Mouse (Mus musculus): ENCODE measurements around the gene Aff3. TPM values are rescaled to one million over a fixed set of nuclear protein-coding genes. Genes with fewer than 3 reads are reported as not detected.

The Aff3 gene
- polyA plus RNA-seq, 1 experiment: 2.2 TPM

GRCm38 (mm10) chr1:38332919-38333318 lies 331.8 kb downstream of the Aff3 start:
- no peak overlapping the region for H3K4me3 ChIP-seq (ENCODE audit: insufficient read depth, low read depth, low read length)
- no peaks in the 10 kb centered on the region for H3K36me3 ChIP-seq (ENCODE audit: control insufficient read depth, insufficient read depth, low read length)
- H3K27me3 ChIP-seq (replicated peaks; ENCODE audit: control insufficient read depth, insufficient read depth, low read length): no peaks in the 10 kb centered on the region; the same call in 1 of the 2 replicates
- TF ChIP-seq CTCF (conservative IDR thresholded peaks at IDR 0.05; ENCODE audit: insufficient read depth, insufficient read length, low read depth, low read length) (no peak), POLR2A (IDR thresholded peaks at IDR 0.05; ENCODE audit: low read depth, low read length) (no peak)
- WGBS: 81% methylated on average over 5 of the region's 5 CpGs
- no peak for DNase-seq
- H3K4me1 ChIP-seq (ENCODE audit: control insufficient read depth, insufficient read depth, low read length): no peaks in the 10 kb centered on the region
- H3K27ac ChIP-seq (ENCODE audit: insufficient read depth, low read depth, low read length): no peak overlapping the region

- Histone ChIP-seq H3K27me3 (replicated peaks; ENCODE audit: control insufficient read depth, insufficient read depth, low read length) (no peaks in the 10 kb centered on the region; the same call in 1 of the 2 replicates), H3K27ac (ENCODE audit: insufficient read depth, low read depth, low read length) (no peak overlapping the region)
- 79% methylated on average over 5 of the region's 5 CpGs for WGBS
Measured at GRCm38 (mm10) chr1:38324206-38324605, 340.5 kb downstream of the Aff3 start.

GRCm38 (mm10) chr1:38321861-38322260 lies 342.9 kb downstream of the Aff3 start:
- TF ChIP-seq POLR2A (IDR thresholded peaks at IDR 0.05; ENCODE audit: low read depth, low read length): no peak
- TF ChIP-seq CTCF (conservative IDR thresholded peaks at IDR 0.05; ENCODE audit: insufficient read depth, insufficient read length, low read depth, low read length): no peak
- Histone ChIP-seq H3K4me3 (ENCODE audit: insufficient read depth, low read depth, low read length) (no peak overlapping the region), H3K27ac (ENCODE audit: insufficient read depth, low read depth, low read length) (no peak overlapping the region), H3K27me3 (replicated peaks; ENCODE audit: control insufficient read depth, insufficient read depth, low read length) (no peaks in the 10 kb centered on the region; the same call in 1 of the 2 replicates), H3K36me3 (ENCODE audit: control insufficient read depth, insufficient read depth, low read length) (no peaks in the 10 kb centered on the region), H3K4me1 (ENCODE audit: control insufficient read depth, insufficient read depth, low read length) (no peaks in the 10 kb centered on the region)
- 93% methylated on average over 8 of the region's 8 CpGs for WGBS
- no peak for DNase-seq

More at GRCm38 (mm10) chr1:38324206-38324605, 340.5 kb downstream of the Aff3 start:
- TF ChIP-seq POLR2A (IDR thresholded peaks at IDR 0.05; ENCODE audit: low read depth, low read length): no peak
- TF ChIP-seq CTCF (conservative IDR thresholded peaks at IDR 0.05; ENCODE audit: insufficient read depth, insufficient read length, low read depth, low read length): no peak
- DNase-seq: no peak
- H3K36me3 ChIP-seq (ENCODE audit: control insufficient read depth, insufficient read depth, low read length): no peaks in the 10 kb centered on the region
- H3K4me3 ChIP-seq (ENCODE audit: insufficient read depth, low read depth, low read length): no peak overlapping the region
- no peaks in the 10 kb centered on the region for H3K4me1 ChIP-seq (ENCODE audit: control insufficient read depth, insufficient read depth, low read length)

GRCm38 (mm10) chr1:38320971-38321305 lies 343.8 kb downstream of the Aff3 start:
- Histone ChIP-seq H3K27ac (ENCODE audit: insufficient read depth, low read depth, low read length) (no peak overlapping the region), H3K27me3 (replicated peaks; ENCODE audit: control insufficient read depth, insufficient read depth, low read length) (no peaks in the 10 kb centered on the region), H3K4me1 (ENCODE audit: control insufficient read depth, insufficient read depth, low read length) (no peaks in the 10 kb centered on the region), H3K4me3 (ENCODE audit: insufficient read depth, low read depth, low read length) (no peak overlapping the region), H3K36me3 (ENCODE audit: control insufficient read depth, insufficient read depth, low read length) (no peaks in the 10 kb centered on the region)
- TF ChIP-seq POLR2A (IDR thresholded peaks at IDR 0.05; ENCODE audit: low read depth, low read length) (no peak), CTCF (conservative IDR thresholded peaks at IDR 0.05; ENCODE audit: insufficient read depth, insufficient read length, low read depth, low read length) (no peak)
- WGBS: 91% methylated on average over 2 of the region's 2 CpGs
- no peak for DNase-seq

GRCm38 (mm10) chr1:38320126-38320970 lies 344.4 kb downstream of the Aff3 start:
- H3K27ac ChIP-seq (ENCODE audit: insufficient read depth, low read depth, low read length): no peak overlapping the region
- WGBS: 61% methylated on average over 16 of the region's 16 CpGs

GRCm38 (mm10) chr1:38318614-38319013 lies 346.1 kb downstream of the Aff3 start:
- WGBS: 79% methylated on average over 2 of the region's 2 CpGs
- H3K4me1 ChIP-seq (ENCODE audit: control insufficient read depth, insufficient read depth, low read length): no peaks in the 10 kb centered on the region
- no peak overlapping the region for H3K27ac ChIP-seq (ENCODE audit: insufficient read depth, low read depth, low read length)
- H3K36me3 ChIP-seq (ENCODE audit: control insufficient read depth, insufficient read depth, low read length): no peaks in the 10 kb centered on the region
- TF ChIP-seq CTCF (conservative IDR thresholded peaks at IDR 0.05; ENCODE audit: insufficient read depth, insufficient read length, low read depth, low read length): no peak
- TF ChIP-seq POLR2A (IDR thresholded peaks at IDR 0.05; ENCODE audit: low read depth, low read length): no peak
- H3K27me3 ChIP-seq (replicated peaks; ENCODE audit: control insufficient read depth, insufficient read depth, low read length): no peaks in the 10 kb centered on the region
- H3K4me3 ChIP-seq (ENCODE audit: insufficient read depth, low read depth, low read length): no peak overlapping the region
- no peak for DNase-seq

More at GRCm38 (mm10) chr1:38320126-38320970, 344.4 kb downstream of the Aff3 start:
- no peak for DNase-seq
- H3K4me1 ChIP-seq (ENCODE audit: control insufficient read depth, insufficient read depth, low read length): no peaks in the 10 kb centered on the region
- no peaks in the 10 kb centered on the region for H3K27me3 ChIP-seq (replicated peaks; ENCODE audit: control insufficient read depth, insufficient read depth, low read length)
- TF ChIP-seq CTCF (conservative IDR thresholded peaks at IDR 0.05; ENCODE audit: insufficient read depth, insufficient read length, low read depth, low read length): no peak
- TF ChIP-seq POLR2A (IDR thresholded peaks at IDR 0.05; ENCODE audit: low read depth, low read length): no peak
- H3K4me3 ChIP-seq (ENCODE audit: insufficient read depth, low read depth, low read length): no peak overlapping the region
- no peaks in the 10 kb centered on the region for H3K36me3 ChIP-seq (ENCODE audit: control insufficient read depth, insufficient read depth, low read length)

GRCm38 (mm10) chr1:38315992-38316391 lies 348.8 kb downstream of the Aff3 start:
- no peaks in the 10 kb centered on the region for H3K4me1 ChIP-seq (ENCODE audit: control insufficient read depth, insufficient read depth, low read length)
- no peak overlapping the region for H3K27ac ChIP-seq (ENCODE audit: insufficient read depth, low read depth, low read length)
- no peak overlapping the region for H3K4me3 ChIP-seq (ENCODE audit: insufficient read depth, low read depth, low read length)
- TF ChIP-seq POLR2A (IDR thresholded peaks at IDR 0.05; ENCODE audit: low read depth, low read length): no peak
- TF ChIP-seq CTCF (conservative IDR thresholded peaks at IDR 0.05; ENCODE audit: insufficient read depth, insufficient read length, low read depth, low read length): no peak
- H3K27me3 ChIP-seq (replicated peaks; ENCODE audit: control insufficient read depth, insufficient read depth, low read length): no peaks in the 10 kb centered on the region
- H3K36me3 ChIP-seq (ENCODE audit: control insufficient read depth, insufficient read depth, low read length): no peaks in the 10 kb centered on the region
- no peak for DNase-seq
- 79% methylated on average over 4 of the region's 4 CpGs for WGBS
